Mouse (Mus musculus) embryonic facial prominence, embryonic 11.5 days (tissue): ENCODE data around the gene C1s2. TPM values are rescaled to one million over a fixed set of nuclear protein-coding genes. Genes with fewer than 3 reads are reported as not detected.
"Not testable (repeated sequence)": the region's sequence is repeated elsewhere in the genome, so short reads cannot be mapped to it uniquely, and the experiment has no call there.

Experiments
- ATAC-seq: fragments of 200-750 bp; cut with Nextera tagmentation; replicated peaks from 2 replicates; pipeline ENCODE4 v1.8.0; 2017; ENCODE audit warnings: low read depth; ENCODE audit not compliant: insufficient number of reproducible peaks, low FRiP score, low TSS enrichment
- DNase-seq: peaks from one replicate; pipeline ENCODE4 v3.0.0-alpha.2; 2015; ENCODE audit warnings: low spot score
- H3K27ac ChIP-seq: fragments of 300-500 bp; sonication (generic); replicated peaks from 2 replicates; pipeline ENCODE4 v1.5.1; 2014; ENCODE audit warnings: mild to moderate bottlenecking, low read depth, low read length, control low read depth
- H3K27me3 ChIP-seq: fragments of 300-500 bp; sonication (generic); 2 replicates; pipeline ENCODE4 v1.6.1; 2014; ENCODE audit warnings: mild to moderate bottlenecking, low read length, moderate library complexity, mixed read lengths; ENCODE audit not compliant: control insufficient read depth, insufficient read depth
- H3K36me3 ChIP-seq: fragments of 300-500 bp; sonication (generic); replicated peaks from 2 replicates; pipeline ENCODE4 v1.6.1; 2014; ENCODE audit warnings: low read depth, mild to moderate bottlenecking, low read length, moderate library complexity, mixed read lengths; ENCODE audit not compliant: control insufficient read depth, insufficient read depth
- H3K4me1 ChIP-seq: fragments of 300-500 bp; sonication (generic); 2 replicates; pipeline ENCODE4 v1.6.1; 2014; ENCODE audit warnings: low read length, mixed read lengths; ENCODE audit not compliant: control insufficient read depth, insufficient read depth
- H3K4me2 ChIP-seq: fragments of 300-500 bp; sonication (generic); 2 replicates; pipeline ENCODE4 v1.6.1; 2014; ENCODE audit warnings: low read depth, mild to moderate bottlenecking, control low read depth, low read length, moderate library complexity
- H3K4me3 ChIP-seq: fragments of 300-500 bp; sonication (generic); 2 replicates; pipeline ENCODE4 v1.5.1; 2014; ENCODE audit warnings: low read depth, low read length, control low read depth
- H3K9ac ChIP-seq: fragments of 300-500 bp; sonication (generic); replicated peaks from 2 replicates; pipeline ENCODE4 v1.6.1; 2014; ENCODE audit warnings: mild to moderate bottlenecking, control low read depth, low read length
- H3K9me3 ChIP-seq: fragments of 300-500 bp; sonication (generic); replicated peaks from 2 replicates; pipeline ENCODE4 v1.6.1; 2016; ENCODE audit warnings: mild to moderate bottlenecking, low read length, inconsistent platforms, mixed read lengths; ENCODE audit not compliant: control insufficient read depth
- WGBS: fragments of 180-500 bp; shearing (Covaris S2); extraction: QIAGEN DNeasy Blood & Tissue Kit; methylation state at CpG from one replicate; pipeline ENCODE4 v1.1.7; 2014; 5-methylcytosine and 5-hydroxymethylcytosine counted together
- polyA plus RNA-seq: library from polyadenylated mRNA; unstranded; fragments of >200 nt; fragmentation: Nextera tagmentation; extraction: Ambion mirVana; gene quantifications from 2 replicates; pipeline ENCODE4 v1.2.1, GENCODE M21; 2014

C1s2 gene
- polyA plus RNA-seq, 1 experiment from 2014 or later, result not detected

DNA sequence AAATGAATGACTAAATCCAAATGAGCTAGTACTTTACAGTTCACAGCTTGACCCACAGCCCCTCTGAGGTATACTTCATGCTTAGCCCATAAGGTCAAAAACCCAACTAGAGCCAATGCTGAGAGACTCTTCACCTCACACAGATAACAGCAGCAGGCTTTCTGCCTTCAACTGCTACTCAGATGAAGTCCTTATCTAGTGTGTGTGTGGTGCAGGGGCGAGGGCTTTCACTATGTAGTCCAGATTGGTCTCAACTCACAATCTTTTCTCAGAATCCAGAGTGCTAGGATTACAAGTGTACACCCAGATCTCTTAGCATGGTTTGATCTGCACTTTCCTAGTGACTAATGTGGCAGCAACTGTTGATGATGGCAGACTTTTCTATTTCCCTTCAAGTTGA, 9.7 kb downstream of the C1s2 start:
- 33% methylated on average over 1 of the region's 1 CpGs for WGBS
- H3K27ac ChIP-seq, H3K27me3 ChIP-seq, DNase-seq, ATAC-seq, H3K4me3 ChIP-seq, H3K9ac ChIP-seq, H3K9me3 ChIP-seq, H3K36me3 ChIP-seq, H3K4me2 ChIP-seq, H3K4me1 ChIP-seq: not testable (repeated sequence)

DNA sequence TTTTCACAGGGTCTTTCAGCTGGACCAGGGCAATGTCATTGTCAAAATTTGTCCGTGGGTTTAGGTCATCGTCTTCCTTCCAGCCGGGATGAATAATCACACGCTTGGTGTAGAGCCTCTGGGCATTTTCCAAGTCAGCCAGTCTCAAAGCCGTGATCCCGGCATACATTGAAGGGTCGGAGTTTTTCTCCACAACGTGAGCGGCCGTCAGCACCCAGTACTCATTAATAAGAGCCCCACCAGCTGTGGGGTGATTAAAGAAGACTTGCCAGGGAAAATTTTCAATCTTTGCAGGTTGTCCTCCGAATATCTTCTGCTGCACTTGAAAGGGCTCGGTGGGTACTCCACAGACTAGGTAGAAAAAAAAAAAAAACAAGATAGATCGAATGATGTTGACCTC, 10.3 kb downstream of the C1s2 start:
- 89% methylated on average over 13 of the region's 13 CpGs for WGBS
- Histone ChIP-seq H3K4me1 (no peaks in the 10 kb centered on the region), H3K4me3 (no peak overlapping the region), H3K4me2 (no peak overlapping the region), H3K9ac (no peak overlapping the region), H3K9me3 (no peaks in the 10 kb centered on the region), H3K27me3 (no peaks in the 10 kb centered on the region), H3K27ac (no peak overlapping the region), H3K36me3 (no peaks in the 10 kb centered on the region)
- DNase-seq (no peak), ATAC-seq (no peak)

DNA sequence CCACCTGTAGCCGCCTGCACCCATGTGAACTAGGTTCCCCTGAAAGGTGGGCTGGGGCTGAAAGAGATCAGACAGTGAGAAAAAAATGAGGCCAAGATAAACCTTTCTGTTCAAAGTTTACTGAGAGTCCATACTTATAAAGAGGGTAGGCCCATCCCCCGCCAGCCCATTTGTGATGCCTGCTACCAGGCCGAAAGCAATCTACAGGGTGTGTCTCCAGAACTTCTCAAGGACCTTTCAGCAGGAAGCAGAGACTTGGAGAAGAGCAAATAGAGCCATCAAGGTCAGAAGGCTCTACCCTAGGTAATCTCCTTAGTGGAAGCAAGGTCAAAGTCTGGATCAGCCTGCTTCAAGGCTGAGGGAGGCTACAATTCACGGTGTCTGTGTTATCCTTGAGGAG, 33.9 kb downstream of the C1s2 start:
- no peak for ATAC-seq
- H3K4me1 ChIP-seq, result no peaks in the 10 kb centered on the region
- 90% methylated on average over 4 of the region's 4 CpGs for WGBS
- H3K36me3 ChIP-seq, result no peaks in the 10 kb centered on the region
- no peaks in the 10 kb centered on the region for H3K27me3 ChIP-seq
- H3K4me3 ChIP-seq, result no peak overlapping the region
- H3K4me2 ChIP-seq, result no peak overlapping the region
- no peak overlapping the region for H3K9ac ChIP-seq
- 0 out of 2 replicates have a peak, but pooled peaks cover 2% of the 10 kb centered on the region for H3K9me3 ChIP-seq
- no peak overlapping the region for H3K27ac ChIP-seq
- DNase-seq, result no peak

- H3K4me3 ChIP-seq, result no peak overlapping the region
- no peak for ATAC-seq
- WGBS, result 77% methylated on average over 8 of the region's 8 CpGs
Measured at GRCm38 (mm10) chr6:124593121-124593520, 42.8 kb downstream of the C1s2 start.

DNA sequence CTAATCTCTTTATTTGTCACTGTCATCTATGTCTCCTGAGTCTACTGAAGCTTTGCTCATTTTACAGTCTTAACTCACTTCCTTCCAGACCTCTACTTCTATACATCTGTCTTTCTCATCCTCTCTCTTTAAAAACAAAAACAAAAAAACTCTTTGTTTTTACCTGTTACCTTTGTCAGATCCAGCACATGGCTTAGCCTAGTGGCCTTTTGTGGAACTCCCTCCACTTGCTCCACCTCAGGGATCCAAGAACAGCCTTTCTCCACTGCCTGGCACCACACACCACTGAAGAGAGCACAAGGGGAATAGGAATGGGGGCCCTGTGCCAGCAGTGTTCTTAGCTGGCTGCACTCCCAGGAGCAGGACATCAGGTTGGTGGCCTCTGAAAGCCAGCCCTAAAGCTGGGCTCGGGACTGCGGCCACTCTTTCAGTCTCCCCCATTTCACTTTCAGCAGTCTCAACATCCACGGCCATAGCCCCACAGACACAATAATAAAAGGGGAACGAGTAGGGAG, 43.6 kb downstream of the C1s2 start:
- Histone ChIP-seq H3K36me3 (no peaks in the 10 kb centered on the region), H3K27ac (no peak overlapping the region), H3K4me1 (no peaks in the 10 kb centered on the region), H3K9ac (no peak overlapping the region), H3K4me2 (no peak overlapping the region), H3K4me3 (no peak overlapping the region), H3K27me3 (no peaks in the 10 kb centered on the region), H3K9me3 (no peaks in the 10 kb centered on the region)
- no peak for DNase-seq
- no peak for ATAC-seq
- WGBS, result 88% methylated on average over 4 of the region's 4 CpGs

More at GRCm38 (mm10) chr6:124593121-124593520, 42.8 kb downstream of the C1s2 start:
- H3K4me1 ChIP-seq, result no peaks in the 10 kb centered on the region
- no peak for DNase-seq
- no peaks in the 10 kb centered on the region for H3K36me3 ChIP-seq
- no peaks in the 10 kb centered on the region for H3K9me3 ChIP-seq
- H3K27ac ChIP-seq, result no peak overlapping the region
- H3K9ac ChIP-seq, result no peak overlapping the region
- H3K27me3 ChIP-seq, result no peaks in the 10 kb centered on the region
- H3K4me2 ChIP-seq, result no peak overlapping the region

- no peak overlapping the region for H3K4me2 ChIP-seq
- no peaks in the 10 kb centered on the region for H3K27me3 ChIP-seq
- DNase-seq, result no peak
- H3K4me1 ChIP-seq, result no peaks in the 10 kb centered on the region
- H3K9ac ChIP-seq, result no peak overlapping the region
- H3K4me3 ChIP-seq, result no peak overlapping the region
- no peak overlapping the region for H3K27ac ChIP-seq
- H3K9me3 ChIP-seq, result no peaks in the 10 kb centered on the region
- H3K36me3 ChIP-seq, result no peaks in the 10 kb centered on the region
- ATAC-seq, result no peak
Measured at GRCm38 (mm10) chr6:124588771-124589170, 47.1 kb downstream of the C1s2 start.

DNA sequence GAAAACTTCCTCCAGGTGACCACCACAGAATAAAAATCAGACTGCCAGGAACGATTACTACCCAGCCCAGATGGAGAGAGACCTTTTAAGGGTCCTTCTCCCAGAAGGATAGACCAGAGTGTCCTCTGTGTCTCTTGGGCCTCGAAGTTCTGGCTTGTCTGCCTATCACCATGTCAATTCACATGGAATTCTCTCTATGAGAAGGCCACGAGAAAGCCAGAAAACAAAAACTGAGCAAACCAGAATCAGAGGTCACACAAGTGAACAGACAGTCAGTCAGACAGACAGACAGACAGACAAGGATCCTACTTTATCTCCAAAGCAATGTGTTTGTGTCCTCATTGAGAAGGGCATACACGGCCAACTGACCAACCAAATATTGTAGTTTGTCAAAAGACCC, 49.6 kb downstream of the C1s2 start:
- H3K9me3 ChIP-seq, result no peaks in the 10 kb centered on the region
- ATAC-seq (no peak), DNase-seq (no peak)
- no peak overlapping the region for H3K27ac ChIP-seq
- 77% methylated on average over 4 of the region's 4 CpGs for WGBS
- H3K4me3 ChIP-seq, result no peak overlapping the region
- H3K9ac ChIP-seq, result no peak overlapping the region
- no peak overlapping the region for H3K4me2 ChIP-seq
- H3K4me1 ChIP-seq, result no peaks in the 10 kb centered on the region
- H3K36me3 ChIP-seq, result no peaks in the 10 kb centered on the region
- no peaks in the 10 kb centered on the region for H3K27me3 ChIP-seq

- no peak for DNase-seq
- 86% methylated on average over 3 of the region's 3 CpGs for WGBS
- H3K9me3 ChIP-seq, result no peaks in the 10 kb centered on the region
- H3K36me3 ChIP-seq, result no peaks in the 10 kb centered on the region
- no peak overlapping the region for H3K9ac ChIP-seq
- no peak overlapping the region for H3K4me3 ChIP-seq
- no peaks in the 10 kb centered on the region for H3K27me3 ChIP-seq
- no peaks in the 10 kb centered on the region for H3K4me1 ChIP-seq
- no peak for ATAC-seq
- H3K4me2 ChIP-seq, result no peak overlapping the region
- H3K27ac ChIP-seq, result no peak overlapping the region
Measured at GRCm38 (mm10) chr6:124585761-124586160, 50.1 kb downstream of the C1s2 start.
